Mouse (Mus musculus): ENCODE results near the gene Zbtb8os.
A peak's percentile ranks its signal among the peaks of the same experiment; 100 is the strongest.

Zbtb8os gene

DNA sequence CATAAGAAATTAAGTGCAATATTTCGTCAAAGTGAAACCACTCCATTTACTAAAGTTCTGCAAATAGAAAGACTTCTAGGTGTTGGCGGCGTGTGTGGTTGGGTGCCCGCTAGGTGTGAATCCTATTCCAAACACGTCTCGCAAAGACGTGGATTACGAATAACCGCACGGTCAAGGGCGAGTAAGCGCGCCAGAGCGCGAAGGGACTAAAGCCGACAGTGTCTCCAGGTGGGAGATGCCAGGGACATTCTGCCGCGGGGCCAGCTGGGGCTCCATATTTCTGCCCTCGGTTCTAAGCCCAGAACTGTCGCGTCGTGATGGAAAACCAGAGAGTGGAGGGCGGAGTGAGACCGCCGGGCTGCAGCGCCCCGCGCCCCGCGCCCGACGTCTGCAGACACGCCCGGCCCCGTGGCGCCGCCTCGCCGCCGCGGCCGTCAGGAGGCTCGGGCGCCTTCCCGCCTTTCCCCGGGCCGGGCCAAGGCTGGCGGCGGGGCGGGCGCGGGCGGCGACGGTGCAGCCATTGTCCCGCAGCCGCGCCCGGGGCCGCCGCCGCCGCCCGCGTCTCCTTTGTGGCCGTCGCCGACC is 41.6 kb downstream of the Zbtb8os start:
- peak; percentile 25 to 40 for DNase-seq (ENCODE audit: low spot score in 2 of 2)

DNA sequence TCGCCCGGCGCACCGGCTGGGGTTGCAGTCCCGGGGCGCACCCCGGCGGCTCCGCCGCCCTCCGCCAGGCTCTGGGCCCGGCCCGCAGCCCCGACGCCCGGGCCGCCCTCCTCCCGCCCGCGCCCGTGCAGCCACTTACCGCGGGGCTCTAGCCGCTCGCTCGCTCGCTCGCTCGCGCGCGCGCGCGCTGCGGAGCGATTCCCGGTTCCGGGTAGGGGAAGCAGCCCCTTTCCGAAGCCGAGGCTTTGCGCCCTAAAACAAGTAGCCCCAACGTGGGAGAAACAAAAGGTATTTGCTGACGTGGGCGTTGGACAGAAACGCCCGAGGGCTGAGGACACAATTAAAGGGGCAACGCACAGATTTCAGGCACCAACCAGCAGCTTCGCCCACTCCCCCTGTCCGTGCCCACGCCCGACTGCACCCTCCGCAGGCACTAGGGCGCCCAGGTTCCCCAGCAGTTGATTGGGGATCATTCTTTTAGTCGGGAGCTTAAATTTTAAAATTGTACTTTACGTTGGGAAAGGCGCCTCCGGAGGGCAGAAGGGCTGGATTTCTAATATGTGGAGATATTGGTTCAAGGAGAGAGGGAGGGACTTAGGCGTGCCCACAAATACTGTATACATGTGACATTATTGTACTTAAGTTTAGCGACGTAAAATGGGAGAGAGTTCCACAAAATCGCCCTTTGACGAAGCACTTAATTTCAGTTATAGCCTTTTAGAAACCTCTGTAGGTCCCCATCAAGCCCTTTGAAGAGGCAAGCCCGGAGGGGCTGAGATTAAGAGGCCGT is 42.3 kb downstream of the Zbtb8os start, which contains the start of gene Zbtb8a:
TSS of gene Zbtb8a (minus strand) at position 516 of the 790 bp plus-strand sequence.
- peak; percentile 21 to 38 for DNase-seq (ENCODE audit: low spot score in 2 of 2)

DNA sequence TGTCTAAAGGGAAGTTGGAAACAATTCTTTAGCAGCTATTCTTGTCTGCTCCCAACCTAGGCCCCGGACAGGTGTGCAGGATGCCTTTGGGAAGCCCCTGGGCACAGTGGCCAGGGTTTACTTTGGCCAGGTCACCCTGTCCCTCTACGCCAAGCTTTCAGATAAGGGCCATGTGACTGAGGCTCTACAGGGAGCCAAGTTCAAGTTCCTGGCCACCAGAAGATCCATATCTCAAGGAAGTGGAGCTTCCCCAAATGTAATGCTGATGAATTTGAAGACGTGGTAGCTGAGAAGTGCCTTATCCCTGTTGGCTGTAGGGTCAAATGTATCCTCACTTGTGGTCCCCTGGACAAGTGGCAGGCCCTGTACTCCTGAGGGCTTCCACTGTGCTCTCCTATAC is 44.3 kb downstream of the Zbtb8os start:
- no peak for DNase-seq (ENCODE audit: low spot score in 2 of 2)

DNA sequence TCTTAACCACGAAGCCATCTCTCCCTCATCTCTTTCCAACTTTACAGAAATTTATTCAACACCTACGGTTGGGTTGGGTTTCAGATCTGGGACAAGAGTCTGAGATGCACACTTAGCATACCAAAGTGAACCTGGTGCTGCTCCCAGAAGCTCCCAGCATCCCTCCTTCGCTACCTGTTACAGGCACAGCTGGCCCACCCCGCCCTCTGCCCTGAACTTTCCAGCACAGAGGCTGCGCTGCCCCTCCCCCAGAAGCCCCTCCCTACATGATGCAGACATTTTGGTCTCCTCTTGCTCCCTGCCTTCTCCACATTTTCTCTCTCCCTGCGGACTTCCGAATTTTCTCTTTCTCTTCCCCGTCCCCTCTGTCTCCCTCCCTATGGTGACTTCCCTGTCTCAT is 45.7 kb downstream of the Zbtb8os start:
- DNase-seq (ENCODE audit: low spot score in 2 of 2): no peak

DNA sequence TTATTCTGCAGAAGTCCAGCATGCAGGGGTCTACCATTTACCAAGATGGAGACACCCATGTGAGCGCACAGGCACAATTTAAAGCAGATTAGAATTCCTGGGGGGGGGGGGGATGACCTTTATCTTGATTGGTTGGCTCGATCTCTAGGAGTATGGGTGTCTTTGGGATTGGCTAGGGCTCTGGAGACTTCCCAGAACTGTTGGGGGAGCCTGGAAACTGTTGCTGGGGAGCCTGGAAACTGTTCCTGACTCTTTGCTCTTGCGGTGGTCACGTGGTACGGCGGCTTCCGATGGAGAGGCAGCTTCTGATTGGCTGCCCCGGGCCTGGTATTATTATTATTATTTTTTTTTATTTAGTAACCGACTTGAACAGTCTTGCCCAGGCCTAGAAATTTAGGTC is 46.5 kb downstream of the Zbtb8os start:
- DNase-seq (ENCODE audit: low spot score in 2 of 2): no peak

DNA sequence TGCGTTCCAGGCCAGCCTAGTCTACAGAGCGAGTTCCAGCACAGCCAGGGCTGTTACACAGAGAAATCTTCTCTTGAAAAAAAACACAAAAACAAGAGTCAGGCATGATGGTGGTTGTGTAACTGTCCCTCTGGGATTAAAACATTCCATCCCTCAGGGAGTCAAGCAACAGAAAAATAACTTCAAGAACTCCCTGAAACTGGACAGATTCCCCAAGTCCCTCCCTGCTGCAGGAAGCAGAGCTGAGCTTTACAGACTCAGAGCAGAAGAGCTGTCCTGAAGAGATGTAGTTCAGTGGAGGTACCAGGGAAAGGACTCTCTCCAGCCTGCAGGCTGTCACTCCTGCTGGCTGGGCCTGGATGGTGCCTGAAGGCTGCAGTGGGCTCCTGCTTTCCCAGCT is 47.0 kb downstream of the Zbtb8os start:
- DNase-seq (ENCODE audit: low spot score in 2 of 2): no peak

DNA sequence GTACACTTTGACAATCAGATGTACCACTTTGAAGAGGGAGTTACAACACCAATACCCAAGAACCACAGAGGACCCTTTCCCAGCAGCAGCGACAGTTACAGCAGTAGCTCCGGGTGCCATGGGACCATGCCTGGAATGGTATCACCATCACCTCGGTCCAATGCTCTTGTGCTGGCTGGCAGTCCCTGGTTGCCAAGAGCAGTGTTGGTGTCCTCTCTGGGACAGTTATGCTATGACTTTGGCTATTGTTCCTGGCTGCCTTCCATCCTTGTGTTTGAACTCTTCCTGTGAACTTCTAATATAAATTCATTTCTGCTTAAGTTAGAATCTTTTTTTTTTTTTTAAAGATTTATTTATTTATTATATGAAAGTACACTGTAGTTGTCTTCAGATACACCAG is 48.1 kb downstream of the Zbtb8os start:
- DNase-seq (ENCODE audit: low spot score in 2 of 2): no peak

DNA sequence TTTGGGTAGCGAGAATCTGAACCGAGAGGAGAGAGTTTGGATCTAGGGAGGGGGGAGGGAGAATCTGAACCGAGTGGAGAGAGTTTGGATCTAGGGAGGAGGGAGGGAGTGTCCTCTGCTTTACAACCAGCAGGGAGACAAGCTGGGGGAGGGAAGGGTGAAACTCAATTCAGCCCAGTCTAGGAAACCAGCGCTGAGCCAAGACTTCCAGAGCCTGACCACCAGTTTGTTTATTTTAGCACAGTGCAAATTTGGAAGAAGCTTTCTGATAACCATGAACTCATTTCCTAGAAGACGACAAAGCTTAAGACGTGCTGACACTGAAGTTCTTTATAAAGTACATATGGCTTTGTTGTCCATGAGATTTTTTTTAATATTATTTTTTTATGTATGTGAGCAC is 48.9 kb downstream of the Zbtb8os start:
- DNase-seq (ENCODE audit: low spot score in 2 of 2): no peak

DNA sequence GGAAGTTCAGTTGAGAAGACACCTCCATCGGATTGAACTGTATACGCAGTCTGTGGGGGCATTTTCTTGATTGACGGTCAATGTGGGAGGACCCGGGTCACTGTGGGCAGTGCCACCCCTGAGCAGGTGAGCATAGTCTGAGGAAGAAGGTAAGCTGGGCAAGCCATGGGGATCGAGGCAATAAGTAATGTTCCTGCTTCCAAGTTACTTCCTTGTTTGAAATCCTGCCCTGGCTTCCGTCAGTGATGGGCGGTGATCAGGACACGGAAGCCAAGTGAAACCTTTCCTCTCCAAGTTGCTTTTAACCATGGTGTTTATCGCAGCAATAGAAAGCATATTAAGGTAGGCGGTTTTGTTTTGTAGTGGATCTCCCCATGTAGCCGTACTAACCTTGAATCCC is 50.2 kb downstream of the Zbtb8os start:
- no peak for DNase-seq (ENCODE audit: low spot score in 2 of 2)

DNA sequence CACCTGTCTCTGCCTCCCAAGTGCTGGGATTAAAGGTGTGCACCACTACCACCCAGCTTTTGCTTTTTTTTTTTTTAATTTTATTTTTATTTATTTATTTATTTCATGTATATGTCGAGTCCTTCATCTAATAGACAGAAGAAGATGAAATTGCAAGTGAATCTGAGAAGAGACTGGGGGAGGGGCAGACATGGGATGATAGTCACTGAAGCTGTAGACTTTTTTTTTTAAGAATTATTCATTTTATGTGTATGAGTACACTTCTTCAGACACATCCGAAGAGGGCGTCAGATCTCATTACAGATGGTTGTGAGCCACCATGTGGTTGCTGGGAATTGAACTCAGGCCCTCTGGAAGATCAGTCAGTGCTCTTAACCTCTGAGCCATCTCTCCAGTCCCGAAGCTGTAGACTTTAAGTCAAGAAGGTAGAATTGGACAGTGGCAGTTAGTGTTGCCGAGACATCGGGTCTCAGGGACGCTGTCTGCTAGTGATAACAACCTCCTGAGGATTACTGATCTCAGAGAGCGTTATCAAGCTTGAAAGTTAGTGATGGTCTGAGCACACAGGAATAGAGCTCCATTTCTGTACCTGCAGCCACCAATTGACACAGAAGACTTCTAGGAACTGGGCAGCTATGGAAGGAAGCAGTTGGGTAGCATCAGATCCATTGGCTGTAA is 50.9 kb downstream of the Zbtb8os start:
- DNase-seq (ENCODE audit: low spot score in 2 of 2): no peak

DNA sequence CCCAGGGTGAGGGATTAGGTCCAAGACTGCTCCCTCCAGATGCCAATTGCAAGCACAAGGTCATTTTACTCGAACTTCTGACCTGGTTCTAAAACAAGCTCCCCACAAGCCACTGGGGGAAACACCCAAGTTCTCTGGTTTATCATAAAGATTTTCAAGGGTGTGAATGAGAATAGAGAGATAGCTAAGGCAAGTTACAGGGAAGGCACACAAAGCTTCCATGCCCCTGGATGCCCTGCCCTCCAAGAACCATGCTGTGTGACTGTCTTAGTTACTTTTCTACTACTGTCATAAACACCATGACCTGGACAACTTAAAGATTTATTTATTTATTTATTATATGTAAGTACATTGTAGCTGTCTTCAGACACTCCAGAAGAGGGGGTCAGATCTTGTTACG is 51.5 kb downstream of the Zbtb8os start:
- DNase-seq (ENCODE audit: low spot score in 2 of 2): no peak

DNA sequence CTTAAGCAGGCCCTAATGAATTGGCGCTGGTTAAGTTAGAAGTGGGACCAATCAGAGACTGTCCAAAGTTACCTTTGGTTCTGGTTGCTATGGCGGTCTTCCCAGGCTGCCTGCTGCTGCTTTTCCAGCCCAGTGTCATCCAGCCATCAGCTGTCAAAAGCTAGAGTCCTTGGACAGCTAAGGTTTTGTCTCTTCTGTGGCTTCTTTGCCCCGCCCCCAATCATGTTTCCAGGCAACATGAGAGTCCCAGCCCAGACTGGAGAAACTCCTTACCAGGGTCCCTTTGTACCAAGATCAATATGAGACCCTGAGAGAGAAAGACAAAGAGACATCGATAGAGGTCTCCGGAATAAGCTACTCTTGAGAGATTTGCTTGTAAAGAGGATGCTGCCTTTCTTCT is 52.9 kb downstream of the Zbtb8os start:
- DNase-seq (ENCODE audit: low spot score in 2 of 2): no peak

DNA sequence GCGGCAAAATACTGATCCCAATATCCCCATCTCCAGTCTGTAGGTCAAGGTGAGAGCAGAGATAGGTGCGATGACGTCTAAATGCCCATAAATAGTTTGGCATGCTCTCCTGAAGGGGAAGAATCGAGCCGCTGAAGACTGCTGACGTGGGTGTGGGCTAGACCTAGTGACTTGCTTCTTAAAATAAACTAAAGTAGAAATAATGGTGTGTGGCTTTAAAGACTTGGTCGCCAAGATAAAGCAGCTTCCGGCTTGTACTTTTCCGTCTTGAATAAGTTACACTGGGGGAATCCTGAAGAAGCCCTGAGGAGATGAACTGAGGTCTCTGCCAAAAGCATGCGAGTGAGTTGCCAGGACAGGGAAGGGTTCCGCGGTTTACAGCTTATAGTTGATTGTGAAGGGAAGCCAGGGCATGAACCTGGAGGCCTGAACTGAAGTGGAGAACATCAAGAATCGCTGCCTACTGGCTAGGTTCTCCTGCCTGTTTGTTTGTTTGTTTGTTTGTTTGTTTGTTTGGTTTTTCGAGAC is 54.8 kb downstream of the Zbtb8os start:
- DNase-seq (ENCODE audit: low spot score in 2 of 2): no peak

DNA sequence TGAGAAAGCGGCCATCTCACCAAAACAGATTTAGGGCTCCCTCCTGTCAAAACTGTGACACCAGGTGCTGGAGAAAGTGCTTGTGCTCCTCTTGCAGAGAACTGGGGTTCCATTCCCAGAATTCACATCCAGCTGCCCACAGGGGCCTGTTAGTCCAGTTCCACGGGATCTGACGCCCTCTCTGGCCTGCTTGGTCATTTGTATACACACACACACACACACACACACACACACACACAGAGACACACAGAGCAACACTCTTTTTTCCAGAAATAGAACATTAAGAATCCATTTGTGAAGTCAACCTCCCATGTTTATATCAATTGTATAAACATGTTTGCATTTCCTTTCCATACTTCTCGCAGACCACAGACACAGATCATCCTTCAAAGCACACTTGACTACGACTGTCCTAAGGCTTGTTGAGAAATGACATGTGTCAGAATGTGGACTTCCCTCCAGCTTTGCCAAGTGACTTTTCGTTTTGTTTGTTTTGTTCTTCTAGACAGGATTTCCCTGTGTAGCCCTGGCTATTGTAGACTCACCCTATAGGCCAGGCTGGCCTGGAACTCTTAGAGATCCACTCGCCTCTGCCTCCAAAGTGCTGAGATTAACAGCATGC is 55.6 kb downstream of the Zbtb8os start:
- DNase-seq (ENCODE audit: low spot score in 2 of 2): no peak

DNA sequence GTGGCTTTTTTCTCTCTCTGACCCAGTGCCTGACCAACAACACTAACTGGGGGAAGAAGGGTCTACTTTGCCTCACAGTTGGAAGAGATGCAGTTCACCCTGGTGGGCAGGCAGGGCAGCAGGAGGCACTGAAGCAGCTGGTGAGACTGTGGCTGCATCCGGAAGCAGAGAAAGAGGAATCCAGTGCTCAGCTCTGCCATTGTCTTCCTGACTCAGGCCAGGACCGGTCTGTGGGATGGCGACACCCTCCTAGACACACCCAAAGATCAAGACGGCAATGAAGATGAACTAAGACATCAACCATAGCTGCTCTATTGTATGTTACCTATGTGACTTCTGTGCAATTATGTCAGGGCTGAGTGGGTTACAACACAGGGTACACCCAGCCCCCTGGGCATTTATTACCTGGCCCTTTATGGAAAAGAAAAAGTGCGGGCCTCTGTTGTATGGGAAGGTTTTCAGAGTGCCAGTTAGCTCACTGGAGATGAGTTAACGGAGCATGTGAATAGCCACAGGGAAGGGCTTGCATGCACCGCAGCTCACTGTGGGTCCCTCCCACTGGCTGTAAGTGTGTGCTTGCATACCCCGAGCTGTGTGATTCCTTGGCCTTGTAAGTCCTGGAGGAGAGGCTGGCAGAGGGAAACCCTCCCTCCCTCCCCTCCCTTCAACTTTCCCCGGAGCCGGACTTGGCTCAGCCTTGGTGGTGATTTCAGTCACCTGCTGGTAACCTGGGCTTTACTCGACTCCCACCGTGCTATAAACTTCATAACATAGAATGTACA is 58.8 kb downstream of the Zbtb8os start:
- no peak for DNase-seq (ENCODE audit: low spot score in 2 of 2)

DNA sequence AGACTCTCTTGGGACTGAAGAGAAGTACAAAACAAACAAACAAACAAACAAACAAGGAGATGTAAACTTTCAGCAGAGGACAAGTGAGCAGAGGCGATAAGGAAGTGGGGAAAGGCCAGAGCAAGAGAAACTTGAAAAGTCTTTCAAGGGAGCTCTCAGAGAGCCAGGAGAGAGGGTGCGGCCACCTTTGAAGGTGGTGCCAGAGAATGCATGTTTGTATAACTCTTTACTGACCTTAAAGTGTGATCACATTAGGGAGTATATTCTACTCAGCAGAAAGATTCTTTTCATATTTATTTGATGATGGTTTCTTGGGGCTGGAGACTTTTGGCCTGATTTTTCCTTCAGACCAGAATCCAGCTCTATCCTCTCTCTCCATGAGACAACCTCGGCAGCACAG is 61.5 kb downstream of the Zbtb8os start:
- no peak for DNase-seq (ENCODE audit: low spot score in 2 of 2)

DNA sequence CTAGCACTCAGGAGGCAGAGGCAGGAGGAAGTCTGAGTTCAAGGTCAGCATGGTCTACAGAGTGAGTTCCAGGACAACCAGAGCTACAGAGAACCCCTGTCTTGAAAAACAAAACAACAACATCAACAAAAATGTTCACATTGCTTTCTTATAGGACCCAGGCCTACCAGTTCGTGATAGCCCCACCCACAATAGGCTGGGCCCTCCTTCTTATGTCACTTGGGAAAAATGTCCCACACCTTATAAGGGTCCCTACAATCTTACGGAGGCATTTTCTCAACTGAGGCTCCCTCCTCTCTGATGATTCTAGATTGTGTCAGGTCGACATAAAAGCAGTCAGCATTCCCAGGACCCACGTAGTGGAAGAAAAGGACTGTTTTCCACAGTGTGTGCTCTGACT is 64.3 kb downstream of the Zbtb8os start:
- no peak for DNase-seq (ENCODE audit: low spot score in 2 of 2)

All from right cerebral cortex, adult 2 months (tissue).